Mouse (Mus musculus): ENCODE measurements at regions not wholly inside any gene's neighbourhood (a gene's known extent, or its start where the extent isn't known, plus 50 kb on each side); places are given as distances from the start of the nearest gene placed in this dataset.

DNA sequence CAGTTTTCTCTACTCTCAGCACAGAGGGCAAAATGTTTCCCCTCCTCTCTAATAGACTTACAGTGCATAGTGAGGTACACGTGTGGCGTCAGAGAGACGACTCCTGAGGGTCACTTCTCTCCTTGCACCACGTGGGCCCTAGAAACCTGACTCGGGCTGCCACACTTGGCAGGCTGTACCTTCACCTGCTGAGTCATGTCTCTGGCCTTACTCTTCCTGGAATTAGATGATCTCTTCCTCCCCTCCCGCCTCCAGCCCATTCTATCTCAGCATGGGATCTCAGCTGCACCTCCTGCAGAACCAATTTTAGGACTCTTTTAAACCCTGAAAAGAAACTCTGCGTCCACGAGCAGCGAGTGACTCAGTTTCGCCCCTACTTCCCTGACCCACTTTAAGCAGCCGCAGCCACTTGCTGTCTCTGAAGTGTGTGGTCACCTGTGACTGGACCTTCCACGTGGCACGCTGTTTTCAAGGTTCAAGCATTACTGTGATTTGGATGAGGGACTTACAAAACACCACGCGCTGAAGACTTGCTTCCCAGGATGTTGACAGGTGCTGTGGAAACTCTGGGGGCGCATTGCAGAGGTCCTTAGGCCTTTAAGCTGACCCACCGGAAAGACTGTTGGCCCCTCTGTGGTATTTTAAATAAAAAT is 125.2 kb downstream of the Ndufa10 start:
- TF ChIP-seq NELFE (IDR thresholded peaks at IDR 0.05; ENCODE audit: low read depth, low read length) = no peak
- TF ChIP-seq POLR2A (IDR thresholded peaks at IDR 0.05; ENCODE audit: control insufficient read depth in 1 of 2, insufficient read depth in 1 of 2, low read depth in 1 of 2, low read length in 2 of 2, poor library complexity in 1 of 2) = no peak
- no peak for TF ChIP-seq CHD1 (IDR thresholded peaks at IDR 0.05; ENCODE audit: low read depth, low read length)
- TF ChIP-seq ELF1 (IDR thresholded peaks at IDR 0.05; ENCODE audit: low read depth, low read length) = no peak
- TF ChIP-seq USF1 (IDR thresholded peaks at IDR 0.05; ENCODE audit: low read depth, low read length) = no peak
- no peak for TF ChIP-seq CTCF (IDR thresholded peaks at IDR 0.05 in 2 of 3, conservative IDR thresholded peaks at IDR 0.05 in 1 of 3; ENCODE audit: control insufficient read depth in 1 of 3, insufficient read depth in 1 of 3, low read depth in 2 of 3, low read length in 3 of 3, poor library complexity in 1 of 3, severe bottlenecking in 1 of 3)
